Mouse (Mus musculus) bone marrow, adult 2 months (tissue): Measurements from ENCODE around the gene Tmem178. TPM values are rescaled to one million over a fixed set of nuclear protein-coding genes. Genes with fewer than 3 reads are reported as not detected.
A peak's percentile ranks its signal among the peaks of the same experiment; 100 is the strongest.

Experiments used
- H3K27ac ChIP-seq: fragments of 200-500 bp; 2 replicates; pipeline ENCODE4 v1.5.1; 2012; ENCODE audit warnings: low read depth, mild to moderate bottlenecking, control low read depth, inconsistent platforms, low read length; ENCODE audit not compliant: control insufficient read depth, poor library complexity, insufficient read depth
- H3K4me1 ChIP-seq: fragments of 200-500 bp; 2 replicates; pipeline ENCODE4 v1.6.1; 2011; ENCODE audit warnings: low read length; ENCODE audit not compliant: control insufficient read depth, insufficient read depth
- H3K4me3 ChIP-seq: fragments of 200-500 bp; replicated peaks from 2 replicates; pipeline ENCODE3; 2011; ENCODE audit warnings: mild to moderate bottlenecking, low read depth, low read length, control low read depth; ENCODE audit not compliant: control insufficient read depth
- CTCF ChIP-seq: fragments of 200-500 bp; IDR thresholded peaks from 2 replicates; pipeline ENCODE4 v1.5.1; 2011; ENCODE audit warnings: low read length, control low read depth; ENCODE audit not compliant: control insufficient read depth, insufficient read depth
- POLR2A ChIP-seq: fragments of 200-500 bp; IDR thresholded peaks from 2 replicates; pipeline ENCODE4 v1.6.1; 2011; ENCODE audit warnings: low read depth, mild to moderate bottlenecking, control low read depth, low read length, borderline replicate concordance; ENCODE audit not compliant: control insufficient read depth
- WGBS: fragments of 180-500 bp; shearing (Covaris S2); methylation state at CpG from one replicate; pipeline ENCODE4 v1.1.7; 2018; 5-methylcytosine and 5-hydroxymethylcytosine counted together
- polyA plus RNA-seq: library from polyadenylated mRNA; stranded (reverse); fragments of >200 nt; gene quantifications from 2 replicates; pipeline ENCODE4 v1.2.4, GENCODE M21; 2011; ENCODE audit warnings: low replicate concordance; ENCODE audit not compliant: missing spikeins, insufficient read depth, insufficient read length

Tmem178 gene
- polyA plus RNA-seq, 1 experiment: 3.0 TPM

GRCm38 (mm10) chr17:81044356-81044755 is 99.9 kb downstream of the Tmem178 start:
- WGBS: 86% methylated on average over 3 of the region's 3 CpGs
- Histone ChIP-seq H3K27ac (no peak overlapping the region), H3K4me1 (peaks cover 1% of the 10 kb centered on the region; the same call in 1 of the 2 replicates), H3K4me3 (no peak overlapping the region)
- no peak for TF ChIP-seq CTCF
- TF ChIP-seq POLR2A: no peak

GRCm38 (mm10) chr17:81045115-81045514 is 100.7 kb downstream of the Tmem178 start:
- Histone ChIP-seq H3K4me1 (peaks cover 1% of the 10 kb centered on the region; the same call in 1 of the 2 replicates), H3K4me3 (no peak overlapping the region), H3K27ac (no peak overlapping the region)
- TF ChIP-seq POLR2A (no peak), CTCF (no peak)
- WGBS: 75% methylated on average over 6 of the region's 6 CpGs

GRCm38 (mm10) chr17:81045525-81046150 is 101.2 kb downstream of the Tmem178 start:
- Histone ChIP-seq H3K27ac (no peak overlapping the region), H3K4me1 (peaks cover 1% of the 10 kb centered on the region; the same call in 1 of the 2 replicates), H3K4me3 (no peak overlapping the region)
- WGBS: 77% methylated on average over 9 of the region's 9 CpGs
- TF ChIP-seq POLR2A (no peak), CTCF (peak; percentile 54)

DNA sequence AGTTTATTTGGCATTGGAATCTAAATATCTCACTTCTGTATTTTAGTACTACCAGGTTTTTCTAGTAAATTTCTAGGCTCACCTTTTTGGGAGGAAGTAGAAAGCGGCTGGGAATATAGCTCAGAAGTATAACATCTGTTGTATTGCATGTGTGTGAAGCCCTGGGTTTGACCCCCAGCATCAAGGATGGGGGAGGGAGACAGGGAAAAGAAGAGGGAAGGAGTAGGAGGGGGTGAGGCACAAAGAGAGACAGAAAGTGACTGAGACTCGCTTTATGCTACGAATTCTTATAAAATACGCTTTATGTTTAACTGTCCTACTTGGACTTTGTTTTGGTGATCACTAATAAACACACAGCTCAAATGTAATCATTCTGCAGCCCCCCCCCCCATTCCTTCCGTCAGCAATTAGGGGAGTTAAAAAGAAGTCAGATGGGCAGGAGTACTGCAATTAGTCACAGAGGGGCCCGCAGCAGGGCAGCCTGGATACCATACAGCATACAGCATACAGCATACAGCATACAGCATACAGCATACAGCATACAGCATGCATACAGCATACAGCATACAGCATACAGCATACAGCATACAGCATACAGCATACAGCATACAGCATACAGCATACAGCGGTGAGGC is 103.6 kb downstream of the Tmem178 start:
- no peak overlapping the region for H3K4me3 ChIP-seq
- peaks cover 1% of the 10 kb centered on the region; the same call in 1 of the 2 replicates for H3K4me1 ChIP-seq
- 91% methylated on average over 7 of the region's 7 CpGs for WGBS
- TF ChIP-seq CTCF (no peak), POLR2A (no peak)
- no peak overlapping the region for H3K27ac ChIP-seq

Other genes starting within 250 kb of the Tmem178 start
- 1.6 and 2.8 TPM in 2 replicates for gene Map4k3, start 216.1 kb upstream of the Tmem178 start, polyA plus RNA-seq
- 3.9 and 6.2 TPM in 2 replicates for gene Thumpd2, start 120.5 kb downstream of the Tmem178 start, polyA plus RNA-seq